16 mouse cellular contexts compared by ENCODE assay signal in genomic region chr9:90259400-90259950, GRCm38 (mm10). TPM values are rescaled to one million over a fixed set of nuclear protein-coding genes. Genes with fewer than 3 reads are reported as not detected.
DNase-seq lines count a peak whose midpoint lies in the region; ATAC-seq and TF ChIP-seq lines count a peak whose summit lies in the region.
"Had no signal": no experiment of that assay in that cellular context is flagged by ENCODE, and none has a peak within 500 bp of the region (broad histone marks: within the 10 kb centered on the region; RNA-seq: fewer than 3 reads in every experiment).

No protein-coding gene starts in this region.

- H3K36me3 ChIP-seq in heart, postnatal 0 days (replicated peaks; ENCODE audit: control insufficient read depth, insufficient read depth, low read length) = no peaks in the 10 kb centered on the region
- peaks cover 14 to 58% of the 10 kb centered on the region in 2 experiments for H3K36me3 ChIP-seq in MEL (ENCODE audit: control insufficient read depth in 1 of 2, insufficient read depth in 2 of 2, low read length in 2 of 2)
- peaks cover 40% of the 10 kb centered on the region for H3K36me3 ChIP-seq in liver, embryonic 12.5 days
- no peaks in the 10 kb centered on the region for H3K36me3 ChIP-seq in stomach, postnatal 0 days (ENCODE audit: control insufficient read depth, insufficient read depth, low read length)
- H3K36me3 ChIP-seq: neural tube, embryonic 13.5 days had no signal

- peak overlapping the region; percentile 35; the same call in 1 of the 2 replicates for H3K27ac ChIP-seq in heart, postnatal 0 days (ENCODE audit: low read depth)
- H3K27ac ChIP-seq in MEL (ENCODE audit: control insufficient read depth, low read depth, low read length) = peak overlapping the region; percentile 67
- peak overlapping the region; percentile 86 for H3K27ac ChIP-seq in liver, embryonic 12.5 days
- peak overlapping the region; percentile 18 for H3K27ac ChIP-seq in stomach, postnatal 0 days (replicated peaks)
- H3K27ac ChIP-seq: hindbrain, postnatal 0 days; neural tube, embryonic 13.5 days had no signal

- H3K4me1 ChIP-seq in heart, postnatal 0 days (ENCODE audit: control insufficient read depth, insufficient read depth) = peaks cover 42% of the 10 kb centered on the region
- H3K4me1 ChIP-seq in MEL (ENCODE audit: control insufficient read depth in 1 of 2, insufficient read depth in 2 of 2, low read length in 2 of 2) = peaks cover 52% of the 10 kb centered on the region in 2 experiments
- H3K4me1 ChIP-seq in liver, embryonic 12.5 days = peaks cover 95% of the 10 kb centered on the region
- H3K4me1 ChIP-seq in stomach, postnatal 0 days (replicated peaks; ENCODE audit: control insufficient read depth, insufficient read depth) = peaks cover 8% of the 10 kb centered on the region

- TF ChIP-seq EP300 in heart, postnatal 0 days (IDR thresholded peaks at IDR 0.05; ENCODE audit: low read depth) = no peak
- no peak for TF ChIP-seq EP300 in MEL (IDR thresholded peaks at IDR 0.05; ENCODE audit: low read depth in 1 of 2, low read length in 2 of 2)
- TF ChIP-seq EP300 in stomach, postnatal 0 days (optimal IDR thresholded peaks at IDR 0.05) = no peak

- H3K4me3 ChIP-seq in heart, postnatal 0 days (ENCODE audit: low read depth, low read length) = no peak overlapping the region
- no peak overlapping the region for H3K4me3 ChIP-seq in MEL (ENCODE audit: control insufficient read depth in 1 of 2, insufficient read depth in 1 of 2, low read depth in 2 of 2, low read length in 2 of 2)
- H3K4me3 ChIP-seq in liver, embryonic 12.5 days = no peak overlapping the region
- no peak overlapping the region for H3K4me3 ChIP-seq in stomach, postnatal 0 days (ENCODE audit: low read depth, low read length)
- H3K4me3 ChIP-seq: lung, embryonic 15.5 days; neural tube, embryonic 13.5 days had no signal

- no peaks in the 10 kb centered on the region for H3K27me3 ChIP-seq in heart, postnatal 0 days (ENCODE audit: control insufficient read depth, insufficient read depth, low read length)
- no peaks in the 10 kb centered on the region for H3K27me3 ChIP-seq in MEL (ENCODE audit: control insufficient read depth in 1 of 2, insufficient read depth in 2 of 2, low read length in 2 of 2)
- no peaks in the 10 kb centered on the region for H3K27me3 ChIP-seq in liver, embryonic 12.5 days (replicated peaks)
- H3K27me3 ChIP-seq in stomach, postnatal 0 days (ENCODE audit: control insufficient read depth, insufficient read depth, low read length) = no peaks in the 10 kb centered on the region
- H3K27me3 ChIP-seq: lung, embryonic 15.5 days; neural tube, embryonic 13.5 days had no signal

- TF ChIP-seq CTCF in heart, postnatal 0 days (IDR thresholded peaks at IDR 0.05; ENCODE audit: low read depth) = no peak
- no peak for TF ChIP-seq CTCF in MEL (IDR thresholded peaks at IDR 0.05 in 2 of 3, conservative IDR thresholded peaks at IDR 0.05 in 1 of 3; ENCODE audit: control insufficient read depth in 1 of 3, insufficient read depth in 1 of 3, low read depth in 2 of 3, low read length in 3 of 3, poor library complexity in 1 of 3, severe bottlenecking in 1 of 3)
- no peak for TF ChIP-seq CTCF in stomach, postnatal 0 days (IDR thresholded peaks at IDR 0.05; ENCODE audit: low read depth)

- WGBS in heart, postnatal 0 days = 71% methylated on average over 12 of the region's 12 CpGs
- 70% methylated on average over 12 of the region's 12 CpGs for WGBS in liver, embryonic 12.5 days (ENCODE audit: insufficient replicate concordance)
- 76% methylated on average over 12 of the region's 12 CpGs for WGBS in stomach, postnatal 0 days

- no peak for ATAC-seq in heart, postnatal 0 days (ENCODE audit: insufficient read depth, low read depth)
- ATAC-seq in liver, embryonic 12.5 days = no peak
- no peak for ATAC-seq in stomach, postnatal 0 days (ENCODE audit: low FRiP score, low TSS enrichment)
- ATAC-seq: forebrain, embryonic 16.5 days; hindbrain, postnatal 0 days had no signal

- no peak for DNase-seq in heart, postnatal 0 days (ENCODE audit: low spot score)
- no peak for DNase-seq in heart, adult 9 months (ENCODE audit: low spot score in 2 of 2)
- DNase-seq in MEL (ENCODE audit: low read depth, low spot score) = no peak
- DNase-seq in stomach, postnatal 0 days (ENCODE audit: low spot score) = no peak
- DNase-seq in left cerebral cortex, adult 9 months (ENCODE audit: low spot score in 2 of 2) = no peak
- no peak for DNase-seq in adrenal gland, postnatal 14 days
- DNase-seq in spleen, postnatal 4 days (ENCODE audit: low spot score in 2 of 2) = no peak
- DNase-seq: cerebellum, postnatal 36 days; kidney, postnatal 4 days; retina, postnatal 1 day had no signal

- TF ChIP-seq POLR2A in MEL (IDR thresholded peaks at IDR 0.05; ENCODE audit: control insufficient read depth in 1 of 2, insufficient read depth in 1 of 2, low read depth in 1 of 2, low read length in 2 of 2, poor library complexity in 1 of 2) = no peak

- H3K79me2 ChIP-seq in MEL (ENCODE audit: control insufficient read depth, insufficient read depth, low read length, poor library complexity) = peaks cover 21% of the 10 kb centered on the region; the same call in 1 of the 2 replicates

- no peaks in the 10 kb centered on the region for H3K9me3 ChIP-seq in heart, postnatal 0 days (replicated peaks; ENCODE audit: control insufficient read depth, low read length)
- no peaks in the 10 kb centered on the region for H3K9me3 ChIP-seq in MEL (replicated peaks; ENCODE audit: insufficient read depth, low read length)
- H3K9me3 ChIP-seq in liver, embryonic 12.5 days (replicated peaks) = no peaks in the 10 kb centered on the region
- H3K9me3 ChIP-seq in stomach, postnatal 0 days (ENCODE audit: control insufficient read depth, low read length) = no peaks in the 10 kb centered on the region
- H3K9me3 ChIP-seq: lung, embryonic 15.5 days; neural tube, embryonic 13.5 days had no signal

- no peak for TF ChIP-seq RAD21 in MEL (IDR thresholded peaks at IDR 0.05; ENCODE audit: low read depth, low read length)

- H3K4me2 ChIP-seq in heart, postnatal 0 days (ENCODE audit: low read depth, low read length) = no peak overlapping the region
- peak overlapping the region; percentile 67; the same call in 1 of the 2 replicates for H3K4me2 ChIP-seq in liver, embryonic 12.5 days
- H3K4me2 ChIP-seq in stomach, postnatal 0 days (replicated peaks; ENCODE audit: low read depth) = no peak overlapping the region
- H3K4me2 ChIP-seq: lung, embryonic 15.5 days; midbrain, embryonic 11.5 days; neural tube, embryonic 13.5 days had no signal

- H3K9ac ChIP-seq in heart, postnatal 0 days (replicated peaks; ENCODE audit: low read depth, low read length) = no peak overlapping the region
- H3K9ac ChIP-seq in MEL (ENCODE audit: control insufficient read depth, low read depth, low read length, poor library complexity, severe bottlenecking) = peak overlapping the region; percentile 2; the same call in 1 of the 2 replicates
- peak overlapping the region; percentile 57 for H3K9ac ChIP-seq in liver, embryonic 12.5 days
- H3K9ac ChIP-seq in stomach, postnatal 0 days (ENCODE audit: low read length) = no peak overlapping the region
- H3K9ac ChIP-seq: lung, embryonic 15.5 days; neural tube, embryonic 13.5 days had no signal

TF ChIP-seq in MEL, 35 proteins besides CTCF, POLR2A, EP300 and RAD21:
- TF ChIP-seq USF1 (IDR thresholded peaks at IDR 0.05; ENCODE audit: low read depth, low read length) = no peak
- TF ChIP-seq ETS1 (IDR thresholded peaks at IDR 0.05; ENCODE audit: low read depth, low read length) = no peak
- TF ChIP-seq SIN3A (IDR thresholded peaks at IDR 0.05; ENCODE audit: low read length) = 0 out of 2 replicates have a peak, but pooled peaks have one; percentile 1

RNA-seq across cellular contexts. Expression of gene Tbc1d2b, which starts 11.1 kb away (rescaled TPM):
- 11.6 and 24.7 TPM in 2 replicates for total RNA-seq in heart, postnatal 0 days (2014; rRNA removed; ENCODE audit: low replicate concordance)
- 2.9 and 3.2 TPM in 2 replicates for polyA plus RNA-seq in heart, postnatal 0 days (2015; fragmentation: Nextera tagmentation; extraction: Ambion mirVana)
- 6.5 and 7.1 TPM in 2 replicates for total RNA-seq in MEL (2012; rRNA removed)
- polyA plus RNA-seq in MEL (2012; ENCODE audit: insufficient read depth in 1 of 2, insufficient read length in 2 of 2, low read depth in 1 of 2, low replicate concordance in 2 of 2, missing spikeins in 1 of 2) = 10 to 100 TPM in 1 of 2 experiments, not detected in 1; 12.6 TPM
- polyA plus RNA-seq in liver, embryonic 12.5 days (2016; fragmentation: Nextera tagmentation; extraction: Ambion mirVana) = 11.0 and 12.2 TPM in 2 replicates
- 6.6 and 7.7 TPM in 2 replicates for polyA plus RNA-seq in stomach, postnatal 0 days (2015; fragmentation: Nextera tagmentation; extraction: Ambion mirVana)
- total RNA-seq in adrenal gland, postnatal 14 days (2021) = 25.5 and 30.2 TPM in 2 replicates

Comparison
In these comparisons a context has a peak if more than half of its experiments do, and no peak if none do; other contexts are left out.
1. H3K27ac ChIP-seq: peak in every context shown above with its lines; median percentile 86 in liver, embryonic 12.5 days; 67 in MEL; 35 in heart, postnatal 0 days; 18 in stomach, postnatal 0 days.
2. H3K9ac ChIP-seq: peak in MEL (single experiment) and liver, embryonic 12.5 days (single experiment); none in heart, postnatal 0 days (single experiment) and stomach, postnatal 0 days (single experiment).